Mouse (Mus musculus) megakaryocyte, embryonic 14.5 days (primary cell): ENCODE results near the gene Zfp710. TPM values are rescaled to one million over a fixed set of nuclear protein-coding genes. Genes with fewer than 3 reads are reported as not detected.
"Not testable (repeated sequence)": the region's sequence is repeated elsewhere in the genome, so short reads cannot be mapped to it uniquely, and the experiment has no call there.

Experiments used
- H3K27me3 ChIP-seq: replicated peaks from 2 replicates; pipeline ENCODE3; 2012; ENCODE audit warnings: inconsistent platforms
- H3K36me3 ChIP-seq: replicated peaks from 2 replicates; pipeline ENCODE3; 2012; ENCODE audit warnings: low read length, inconsistent platforms, mixed read lengths
- H3K4me1 ChIP-seq: 2 replicates; pipeline ENCODE4 v1.6.1; 2012; ENCODE audit warnings: inconsistent platforms
- H3K4me3 ChIP-seq: replicated peaks from 2 replicates; pipeline ENCODE3; 2012; ENCODE audit warnings: moderate library complexity, mild to moderate bottlenecking, inconsistent platforms
- H3K9me3 ChIP-seq: 2 replicates; pipeline ENCODE4 v1.6.1; 2012; ENCODE audit warnings: inconsistent platforms
- FLI1 ChIP-seq: IDR thresholded peaks from 2 replicates; pipeline ENCODE4 v1.6.1; 2012; ENCODE audit warnings: low read length, inconsistent platforms, mixed read lengths
- GATA1 ChIP-seq: IDR thresholded peaks from 3 replicates; pipeline ENCODE4 v1.6.1; 2012; ENCODE audit warnings: mixed read lengths, low read length, inconsistent platforms, borderline replicate concordance
- polyA plus RNA-seq: library from polyadenylated mRNA; stranded (reverse); fragments of >175 nt; gene quantifications from 2 replicates; pipeline ENCODE4 v1.2.3, GENCODE M21; 2012; ENCODE audit warnings: low replicate concordance; ENCODE audit not compliant: insufficient read depth

Gene Zfp710
- polyA plus RNA-seq, 1 experiment, result 55.0 TPM

DNA sequence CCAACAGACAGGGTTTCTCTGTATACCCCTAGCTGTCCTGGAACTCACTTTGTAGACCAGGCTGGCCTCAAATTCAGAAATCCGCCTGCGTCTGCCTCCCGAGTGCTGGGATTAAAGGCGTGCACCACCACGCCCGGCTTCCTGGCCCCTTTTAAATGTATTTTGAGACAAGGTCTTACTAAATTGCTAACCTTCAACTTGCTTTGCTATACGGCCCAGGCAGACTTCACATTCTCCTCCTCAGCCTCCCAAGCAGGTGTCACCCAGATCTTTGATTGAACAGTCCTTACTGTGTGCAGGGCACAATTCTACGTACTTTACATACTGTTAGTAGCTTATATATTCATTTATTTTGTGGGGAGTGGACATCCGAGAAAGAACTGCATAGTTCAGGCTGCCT lies 9.2 kb downstream of the Zfp710 start:
- no peak overlapping the region for H3K4me3 ChIP-seq
- TF ChIP-seq GATA1 (no peak), FLI1 (no peak)
- no peaks in the 10 kb centered on the region for H3K9me3 ChIP-seq
- peaks cover 31% of the 10 kb centered on the region for H3K36me3 ChIP-seq
- no peaks in the 10 kb centered on the region for H3K27me3 ChIP-seq
- H3K4me1 ChIP-seq, result peaks cover 96% of the 10 kb centered on the region

DNA sequence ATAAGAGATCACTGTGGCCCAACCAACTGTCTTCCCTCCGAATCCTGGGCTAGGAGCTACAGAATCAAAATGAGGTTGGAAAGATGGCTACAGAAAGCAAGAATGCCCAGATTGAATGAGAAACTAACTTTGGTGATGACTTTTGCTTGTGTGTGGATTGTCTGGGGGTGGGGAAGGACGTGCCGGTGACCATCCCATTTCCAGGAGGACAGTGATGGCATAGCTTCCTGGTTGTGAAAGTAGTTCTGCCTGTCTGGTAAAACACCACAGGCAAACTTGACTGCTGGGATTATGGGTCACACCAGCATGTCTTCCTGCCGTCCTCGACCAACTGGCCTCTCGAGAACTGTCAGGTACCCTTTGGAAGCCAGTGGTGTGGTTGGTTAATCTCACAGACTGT lies 10.5 kb downstream of the Zfp710 start:
- H3K36me3 ChIP-seq, result peaks cover 35% of the 10 kb centered on the region
- TF ChIP-seq GATA1 (no peak), FLI1 (no peak)
- no peaks in the 10 kb centered on the region for H3K27me3 ChIP-seq
- peaks cover 96% of the 10 kb centered on the region for H3K4me1 ChIP-seq
- H3K9me3 ChIP-seq, result no peaks in the 10 kb centered on the region
- H3K4me3 ChIP-seq, result peak overlapping the region; percentile 40

DNA sequence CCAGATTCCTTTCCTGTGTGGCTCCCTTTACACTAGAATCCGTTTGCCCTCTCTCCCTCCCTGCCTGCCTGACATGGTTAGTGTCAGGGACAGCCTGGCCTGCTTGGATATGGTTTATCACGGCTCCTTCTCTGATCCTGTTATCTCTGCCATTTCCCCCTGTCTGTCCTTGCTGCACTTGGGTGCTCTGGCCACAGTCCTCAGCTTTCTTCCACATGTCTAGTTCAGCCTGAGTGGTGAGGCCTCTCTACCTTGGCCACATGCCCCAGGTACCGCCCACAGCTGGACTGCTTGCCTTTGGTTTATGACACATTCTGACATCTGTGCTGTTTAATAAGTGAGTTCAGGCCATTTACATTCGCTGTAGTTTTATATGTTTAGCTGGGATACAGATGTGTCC lies 11.1 kb downstream of the Zfp710 start:
- H3K9me3 ChIP-seq, result no peaks in the 10 kb centered on the region
- H3K36me3 ChIP-seq, result peaks cover 35% of the 10 kb centered on the region
- H3K4me3 ChIP-seq, result peak overlapping the region; percentile 72
- H3K4me1 ChIP-seq, result peaks cover 96% of the 10 kb centered on the region
- H3K27me3 ChIP-seq, result no peaks in the 10 kb centered on the region
- no peak for TF ChIP-seq GATA1
- TF ChIP-seq FLI1, result no peak

DNA sequence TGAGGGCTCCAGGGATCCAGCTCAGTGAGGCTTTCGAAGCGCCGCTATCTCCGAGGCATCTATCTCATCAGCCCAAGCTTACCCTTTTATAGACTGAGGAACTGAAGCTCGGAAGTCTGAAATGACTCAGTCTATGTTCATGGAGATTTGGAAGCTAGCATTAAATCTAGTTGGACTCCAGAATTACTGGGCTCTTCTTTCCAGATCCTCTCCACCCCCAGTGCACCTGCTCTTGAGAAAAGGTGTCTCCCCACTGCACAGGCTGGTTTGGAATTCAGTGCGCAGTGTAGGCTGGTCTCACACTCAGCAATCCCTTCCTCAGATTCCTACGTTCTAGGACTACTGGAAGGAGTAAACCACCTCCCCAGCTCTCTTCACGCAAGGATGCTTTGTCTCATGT lies 15.1 kb downstream of the Zfp710 start:
- H3K27me3 ChIP-seq, result no peaks in the 10 kb centered on the region
- peaks cover 43% of the 10 kb centered on the region for H3K36me3 ChIP-seq
- H3K4me1 ChIP-seq, result peaks cover 85% of the 10 kb centered on the region
- H3K4me3 ChIP-seq, result no peak overlapping the region
- no peaks in the 10 kb centered on the region for H3K9me3 ChIP-seq
- no peak for TF ChIP-seq FLI1
- no peak for TF ChIP-seq GATA1

DNA sequence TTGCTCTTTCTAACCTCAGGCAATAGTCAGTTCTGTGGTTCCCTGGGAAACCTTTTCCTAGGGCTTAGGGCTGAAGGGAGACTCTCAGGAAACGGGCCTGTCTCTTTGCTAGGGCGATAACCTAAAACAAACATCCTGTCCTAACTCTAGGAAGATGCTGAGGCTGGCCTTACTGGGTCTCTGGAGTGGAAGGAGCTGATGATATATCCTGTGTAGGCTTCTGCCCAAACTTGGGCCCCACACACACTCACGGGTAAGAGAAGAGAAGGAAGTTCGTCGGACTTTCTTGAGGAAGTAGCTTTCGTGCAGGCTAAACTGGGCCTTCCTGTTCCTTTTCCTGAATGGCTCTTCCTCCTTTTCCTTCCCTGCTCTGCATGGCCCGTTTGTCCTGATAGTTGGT lies 19.6 kb downstream of the Zfp710 start:
- Histone ChIP-seq H3K36me3 (peaks cover 43% of the 10 kb centered on the region), H3K4me1 (peaks cover 88% of the 10 kb centered on the region), H3K4me3 (peak overlapping the region; percentile 66), H3K27me3 (no peaks in the 10 kb centered on the region), H3K9me3 (no peaks in the 10 kb centered on the region)
- no peak; the same call in 2 of the 3 replicates for TF ChIP-seq GATA1
- TF ChIP-seq FLI1, result 0 out of 2 replicates have a peak, but pooled peaks have one; percentile 18

DNA sequence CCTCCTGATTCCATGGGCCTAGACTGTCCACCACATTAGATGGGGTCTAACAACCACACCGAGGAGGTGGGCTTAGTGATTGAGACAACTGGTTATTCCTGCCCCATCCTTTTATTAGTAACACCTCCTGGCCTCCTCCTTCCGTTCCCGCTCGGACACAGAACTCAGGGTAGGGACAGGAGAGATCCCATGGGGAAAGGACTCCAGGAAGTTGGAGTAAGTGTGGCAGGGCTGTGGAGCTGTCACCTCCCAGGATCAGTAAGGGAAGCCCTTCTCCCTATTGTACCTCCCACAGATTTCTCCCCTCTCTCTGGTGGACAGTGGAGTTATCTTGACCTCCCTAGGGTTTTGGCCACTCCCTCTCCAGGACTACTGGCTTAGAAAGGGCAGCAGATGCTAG lies 22.4 kb downstream of the Zfp710 start:
- no peak overlapping the region for H3K4me3 ChIP-seq
- H3K4me1 ChIP-seq, result peaks cover 79% of the 10 kb centered on the region
- peaks cover 27% of the 10 kb centered on the region for H3K36me3 ChIP-seq
- H3K27me3 ChIP-seq, result no peaks in the 10 kb centered on the region
- TF ChIP-seq GATA1, result no peak
- no peak for TF ChIP-seq FLI1
- H3K9me3 ChIP-seq, result no peaks in the 10 kb centered on the region

DNA sequence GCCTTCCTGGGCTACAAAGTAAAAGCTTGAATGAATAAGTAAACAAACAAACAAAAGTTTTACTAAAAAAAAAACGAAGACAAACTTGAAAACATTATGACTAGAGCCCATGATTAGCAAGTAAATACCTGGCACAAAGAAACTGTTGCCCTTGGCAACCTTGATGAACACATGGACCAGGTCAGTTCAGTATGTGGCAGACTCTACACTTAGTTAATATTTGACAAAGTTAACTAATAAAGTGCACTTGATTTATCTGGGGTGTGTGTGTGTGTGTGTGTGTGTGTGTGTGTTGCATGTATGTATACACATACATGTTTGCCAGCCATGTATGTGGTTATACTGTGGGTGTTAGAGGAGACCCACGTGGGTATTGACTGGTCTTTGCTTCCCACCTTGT lies 25.1 kb downstream of the Zfp710 start:
- H3K4me1 ChIP-seq, result peaks cover 82% of the 10 kb centered on the region
- H3K36me3 ChIP-seq, result peaks cover 40% of the 10 kb centered on the region
- TF ChIP-seq FLI1 (no peak), GATA1 (no peak)
- no peak overlapping the region for H3K4me3 ChIP-seq
- H3K27me3 ChIP-seq, result no peaks in the 10 kb centered on the region
- no peaks in the 10 kb centered on the region for H3K9me3 ChIP-seq

DNA sequence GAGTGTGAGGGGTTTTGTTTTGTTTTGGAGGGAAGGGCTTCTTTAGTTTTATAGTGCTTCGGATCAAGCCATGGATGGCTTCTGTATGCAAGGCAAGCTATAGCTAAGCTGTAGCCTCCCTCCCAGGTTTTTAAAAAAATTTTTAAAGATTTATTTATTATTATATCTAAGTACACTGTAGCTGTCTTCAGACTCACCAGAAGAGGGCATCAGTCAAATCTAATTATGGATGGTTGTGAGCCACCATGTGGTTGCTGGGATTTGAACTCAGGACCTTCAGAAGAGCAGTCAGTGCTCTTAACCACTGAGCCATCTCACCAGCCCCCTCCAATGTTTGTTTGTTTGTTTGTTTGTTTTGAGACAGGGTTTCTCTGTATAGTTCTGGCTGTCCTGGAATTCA lies 25.8 kb downstream of the Zfp710 start:
- H3K4me3 ChIP-seq, H3K9me3 ChIP-seq, H3K27me3 ChIP-seq: not testable (repeated sequence)
- Histone ChIP-seq H3K36me3 (peaks cover 37% of the 10 kb centered on the region), H3K4me1 (peaks cover 79% of the 10 kb centered on the region)

DNA sequence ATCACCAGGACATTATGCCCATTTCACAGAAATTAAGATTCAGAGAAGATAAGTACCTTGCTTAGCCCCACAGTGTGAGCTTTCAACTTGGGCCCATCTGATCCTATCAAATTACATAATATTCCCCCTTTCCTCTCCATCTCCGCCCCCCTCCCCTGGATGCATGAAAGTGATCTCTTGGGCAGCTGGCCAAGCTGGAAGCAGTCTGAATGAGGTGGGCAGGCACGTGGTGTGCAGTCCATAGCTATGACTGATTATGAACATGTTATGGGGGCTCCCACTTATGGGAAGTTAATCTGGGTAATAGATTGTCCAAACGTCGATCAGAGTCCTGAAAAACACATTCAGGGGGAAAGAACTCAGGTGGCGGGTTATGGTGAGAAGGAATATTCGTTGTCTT lies 27.2 kb downstream of the Zfp710 start:
- H3K4me1 ChIP-seq, result peaks cover 80% of the 10 kb centered on the region
- H3K9me3 ChIP-seq, result no peaks in the 10 kb centered on the region
- H3K4me3 ChIP-seq, result no peak overlapping the region
- no peaks in the 10 kb centered on the region for H3K27me3 ChIP-seq
- TF ChIP-seq FLI1 (no peak), GATA1 (no peak)
- H3K36me3 ChIP-seq, result peaks cover 38% of the 10 kb centered on the region

DNA sequence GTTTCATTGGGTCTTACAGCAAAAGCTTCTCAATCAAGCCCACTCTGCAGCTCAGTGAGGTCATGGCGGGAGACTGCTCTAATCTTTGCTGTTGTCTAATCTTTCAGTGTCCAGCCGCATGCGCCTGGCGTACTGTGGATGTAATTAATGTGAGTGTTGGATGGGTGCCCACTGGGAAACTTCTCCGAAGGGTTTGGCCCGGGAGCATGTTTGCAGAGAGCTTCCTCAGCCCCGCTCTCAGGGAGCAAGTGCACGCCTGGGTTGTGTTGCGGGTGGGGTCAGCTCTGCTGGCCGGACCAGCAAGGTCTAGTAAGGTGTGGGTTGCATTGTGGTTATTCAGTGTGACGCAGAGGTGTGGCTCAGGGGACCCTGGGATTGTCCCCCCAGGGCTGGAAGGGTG lies 27.6 kb downstream of the Zfp710 start:
- TF ChIP-seq GATA1 (no peak), FLI1 (no peak)
- H3K4me1 ChIP-seq, result peaks cover 80% of the 10 kb centered on the region

DNA sequence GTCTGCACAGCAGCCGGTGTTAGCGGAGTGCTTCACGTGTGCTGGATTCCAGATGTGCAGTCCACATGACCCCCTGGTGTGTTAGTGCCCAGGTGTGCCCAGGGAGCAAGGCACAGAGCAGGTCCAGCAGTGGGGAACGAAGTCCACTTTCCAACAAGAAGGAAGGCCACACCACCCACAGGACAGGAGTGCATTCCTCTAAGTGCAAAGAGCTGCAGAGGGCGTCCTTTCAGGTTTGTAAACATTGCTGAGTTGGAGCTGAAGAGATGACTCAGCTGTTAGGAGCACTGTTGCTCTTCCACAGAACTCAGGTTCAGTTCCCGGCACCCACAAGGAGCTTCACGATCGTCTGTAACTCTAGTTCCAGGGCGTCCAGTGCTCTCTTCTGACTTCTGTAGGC lies 28.5 kb downstream of the Zfp710 start:
- peak overlapping the region; percentile 68 for H3K4me3 ChIP-seq
- TF ChIP-seq GATA1 (no peak), FLI1 (no peak)
- H3K4me1 ChIP-seq, result peaks cover 80% of the 10 kb centered on the region
- peaks cover 30% of the 10 kb centered on the region for H3K36me3 ChIP-seq
- H3K9me3 ChIP-seq, result no peaks in the 10 kb centered on the region
- H3K27me3 ChIP-seq, result no peaks in the 10 kb centered on the region

More for the DNA sequence above, 27.6 kb downstream of the Zfp710 start:
- H3K9me3 ChIP-seq, result no peaks in the 10 kb centered on the region
- no peak overlapping the region for H3K4me3 ChIP-seq
- H3K27me3 ChIP-seq, result no peaks in the 10 kb centered on the region
- peaks cover 34% of the 10 kb centered on the region for H3K36me3 ChIP-seq
